Mouse (Mus musculus) heart, embryonic 12.5 days (tissue): ENCODE results near the gene Ppp2r2c. TPM values are rescaled to one million over a fixed set of nuclear protein-coding genes. Genes with fewer than 3 reads are reported as not detected.

ENCODE experiments used
- ATAC-seq: fragments of 200-750 bp; cut with Nextera tagmentation; 2 replicates; pipeline ENCODE4 v1.8.0; 2017; ENCODE audit warnings: moderate TSS enrichment, moderate library complexity; ENCODE audit not compliant: insufficient number of reproducible peaks, low FRiP score
- H3K27ac ChIP-seq: fragments of 300-500 bp; sonication (generic); 2 replicates; pipeline ENCODE4 v1.5.1; 2016; ENCODE audit warnings: mild to moderate bottlenecking, moderate library complexity; ENCODE audit not compliant: poor library complexity, severe bottlenecking
- H3K27me3 ChIP-seq: fragments of 300-500 bp; sonication (generic); replicated peaks from 2 replicates; pipeline ENCODE4 v1.6.1; 2016; ENCODE audit warnings: mild to moderate bottlenecking, moderate library complexity
- H3K36me3 ChIP-seq: fragments of 300-500 bp; sonication (generic); 2 replicates; pipeline ENCODE4 v1.6.1; 2016; ENCODE audit warnings: mild to moderate bottlenecking, moderate library complexity
- H3K4me1 ChIP-seq: fragments of 300-500 bp; sonication (generic); replicated peaks from 2 replicates; pipeline ENCODE4 v1.6.1; 2016; ENCODE audit warnings: mild to moderate bottlenecking
- H3K4me2 ChIP-seq: fragments of 300-500 bp; sonication (generic); 2 replicates; pipeline ENCODE4 v1.6.1; 2016; ENCODE audit warnings: mild to moderate bottlenecking, moderate library complexity
- H3K4me3 ChIP-seq: fragments of 300-500 bp; sonication (generic); 2 replicates; pipeline ENCODE4 v1.5.1; 2016; ENCODE audit warnings: mild to moderate bottlenecking
- H3K9ac ChIP-seq: fragments of 300-500 bp; sonication (generic); 2 replicates; pipeline ENCODE4 v1.6.1; 2016; ENCODE audit warnings: mild to moderate bottlenecking, moderate library complexity
- H3K9me3 ChIP-seq: fragments of 300-500 bp; sonication (generic); replicated peaks from 2 replicates; pipeline ENCODE4 v1.6.1; 2016; ENCODE audit warnings: mild to moderate bottlenecking, moderate library complexity
- WGBS: fragments of 180-500 bp; shearing (Covaris S2); methylation state at CpG from one replicate; pipeline ENCODE4 v1.1.7; 2016; 5-methylcytosine and 5-hydroxymethylcytosine counted together
- polyA plus RNA-seq: library from polyadenylated mRNA; unstranded; fragments of >200 nt; fragmentation: Nextera tagmentation; extraction: Ambion mirVana; gene quantifications from 2 replicates; pipeline ENCODE4 v1.2.1, GENCODE M21; 2016

Gene Ppp2r2c
- polyA plus RNA-seq, 1 experiment from 2014 or later, result 0.14 TPM

DNA sequence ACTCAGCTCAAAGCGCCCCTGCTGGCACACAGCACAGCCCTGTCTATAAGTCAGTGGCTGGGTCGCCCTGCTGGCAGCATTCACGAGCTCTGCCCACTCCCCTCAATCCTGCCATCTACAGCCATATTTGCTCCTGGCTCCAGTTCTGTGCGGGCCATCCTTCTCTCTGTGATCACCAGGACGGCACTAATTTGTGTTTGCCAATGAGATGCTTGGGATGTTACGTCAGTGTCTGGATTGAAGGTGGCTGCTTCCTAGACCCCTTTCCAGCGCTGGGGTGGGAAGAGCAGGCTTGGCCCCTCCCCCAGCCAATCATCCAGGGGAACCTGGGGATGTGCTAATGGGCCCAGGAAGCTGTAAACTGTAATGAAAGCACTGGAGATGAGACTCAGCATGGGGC lies 42.7 kb downstream of the Ppp2r2c start:
- Histone ChIP-seq H3K27me3 (peaks cover 53% of the 10 kb centered on the region), H3K4me2 (no peak overlapping the region), H3K9ac (no peak overlapping the region), H3K36me3 (no peaks in the 10 kb centered on the region), H3K27ac (no peak overlapping the region), H3K4me1 (no peaks in the 10 kb centered on the region), H3K9me3 (no peaks in the 10 kb centered on the region), H3K4me3 (no peak overlapping the region)
- no peak for ATAC-seq
- 22% methylated on average over 7 of the region's 7 CpGs for WGBS

DNA sequence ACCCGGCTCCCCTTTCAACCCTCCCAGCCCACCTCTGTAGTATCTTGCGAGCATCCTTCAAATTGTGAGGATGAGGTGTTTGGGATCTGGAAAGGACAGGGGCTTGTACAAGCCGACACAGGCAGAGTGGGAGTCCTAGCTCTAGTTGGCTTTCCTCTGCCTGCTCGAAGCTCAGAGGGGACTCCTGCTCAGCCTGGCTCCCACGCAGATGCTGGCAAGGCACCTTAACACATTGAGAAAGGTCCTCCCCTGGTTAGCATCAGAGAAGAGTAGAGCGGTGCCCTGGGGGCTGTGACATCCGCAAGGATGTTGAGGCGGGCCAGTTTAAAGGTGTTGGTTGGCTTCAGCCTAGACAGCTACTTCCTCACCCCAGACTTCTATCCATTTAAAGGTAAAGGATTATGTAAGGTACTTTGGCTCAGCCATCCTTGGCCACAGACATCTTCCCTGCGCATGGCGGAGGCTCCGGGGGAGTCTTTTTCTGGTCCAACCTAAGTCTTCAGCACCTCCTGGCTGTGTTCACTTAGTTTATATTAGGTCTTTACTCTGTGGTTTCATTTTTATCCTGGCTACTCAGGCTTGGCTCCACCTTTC lies 43.5 kb downstream of the Ppp2r2c start:
- H3K4me3 ChIP-seq, result no peak overlapping the region
- H3K4me1 ChIP-seq, result no peaks in the 10 kb centered on the region
- ATAC-seq, result no peak
- no peaks in the 10 kb centered on the region for H3K36me3 ChIP-seq
- peaks cover 53% of the 10 kb centered on the region for H3K27me3 ChIP-seq
- H3K9me3 ChIP-seq, result no peaks in the 10 kb centered on the region
- no peak overlapping the region for H3K27ac ChIP-seq
- WGBS, result 50% methylated on average over 11 of the region's 11 CpGs
- H3K9ac ChIP-seq, result no peak overlapping the region
- H3K4me2 ChIP-seq, result no peak overlapping the region

DNA sequence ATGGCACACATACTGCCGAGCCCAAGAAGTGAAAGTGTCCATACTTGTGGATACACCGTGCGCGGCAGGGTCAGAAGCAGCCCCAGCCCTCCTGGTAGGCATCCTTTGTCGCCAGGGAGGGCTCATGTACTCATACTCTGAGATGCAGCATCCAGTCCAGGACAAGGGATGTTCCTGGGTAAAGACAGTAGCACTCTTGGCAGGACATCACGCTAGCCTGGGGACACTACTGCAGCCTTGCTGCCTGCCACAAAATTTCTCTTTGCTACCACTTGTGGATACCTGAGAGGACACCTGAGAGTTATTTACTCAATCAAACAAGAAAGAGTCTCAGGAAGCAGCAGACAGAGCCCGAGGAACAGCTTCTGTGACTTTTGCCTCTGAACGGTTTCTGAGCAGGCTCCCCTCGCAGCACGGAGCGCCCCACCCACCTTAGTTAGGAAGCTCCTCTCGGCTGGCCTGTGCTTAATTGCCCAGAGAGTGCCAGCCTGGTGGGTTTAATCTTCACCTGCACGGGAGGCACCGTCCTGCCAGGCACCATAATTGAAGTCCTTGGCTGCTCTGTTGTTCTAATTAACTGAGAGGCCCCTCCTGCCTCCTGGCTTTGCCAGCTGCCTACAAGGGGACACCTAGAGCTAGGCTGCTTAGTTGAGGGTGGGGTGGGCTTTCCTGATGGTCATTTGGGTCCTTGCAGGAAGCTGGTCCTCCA lies 44.4 kb downstream of the Ppp2r2c start:
- Histone ChIP-seq H3K9me3 (no peaks in the 10 kb centered on the region), H3K4me3 (no peak overlapping the region), H3K4me2 (no peak overlapping the region), H3K4me1 (no peaks in the 10 kb centered on the region), H3K36me3 (no peaks in the 10 kb centered on the region), H3K27ac (no peak overlapping the region), H3K27me3 (peaks cover 47% of the 10 kb centered on the region), H3K9ac (no peak overlapping the region)
- 53% methylated on average over 14 of the region's 14 CpGs for WGBS
- ATAC-seq, result no peak

DNA sequence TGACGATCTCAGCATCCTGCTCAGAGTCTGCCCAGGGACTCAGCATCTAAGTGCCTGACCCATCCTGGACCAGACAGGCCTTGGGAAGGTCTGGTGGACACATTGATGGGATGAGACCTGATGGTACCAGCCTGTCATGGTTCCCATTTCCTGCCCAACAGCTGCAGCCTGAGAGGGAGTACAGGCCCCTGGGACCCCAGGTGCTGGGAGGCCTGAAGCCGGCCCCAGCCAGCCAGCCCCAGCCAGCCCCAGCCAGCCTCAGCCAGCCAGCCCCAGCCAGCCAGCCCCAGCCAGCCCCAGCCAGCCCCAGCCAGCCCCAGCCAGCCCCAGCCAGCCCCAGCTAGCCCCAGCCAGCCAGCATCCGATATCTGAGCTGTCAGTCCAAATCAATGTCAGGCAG lies 46.9 kb downstream of the Ppp2r2c start:
- WGBS, result 48% methylated on average over 3 of the region's 3 CpGs
- no peaks in the 10 kb centered on the region for H3K9me3 ChIP-seq
- H3K4me3 ChIP-seq, result no peak overlapping the region
- no peak overlapping the region for H3K4me2 ChIP-seq
- peaks cover 32% of the 10 kb centered on the region for H3K27me3 ChIP-seq
- no peak overlapping the region for H3K9ac ChIP-seq
- no peak for ATAC-seq
- H3K27ac ChIP-seq, result no peak overlapping the region
- no peaks in the 10 kb centered on the region for H3K4me1 ChIP-seq
- H3K36me3 ChIP-seq, result no peaks in the 10 kb centered on the region

DNA sequence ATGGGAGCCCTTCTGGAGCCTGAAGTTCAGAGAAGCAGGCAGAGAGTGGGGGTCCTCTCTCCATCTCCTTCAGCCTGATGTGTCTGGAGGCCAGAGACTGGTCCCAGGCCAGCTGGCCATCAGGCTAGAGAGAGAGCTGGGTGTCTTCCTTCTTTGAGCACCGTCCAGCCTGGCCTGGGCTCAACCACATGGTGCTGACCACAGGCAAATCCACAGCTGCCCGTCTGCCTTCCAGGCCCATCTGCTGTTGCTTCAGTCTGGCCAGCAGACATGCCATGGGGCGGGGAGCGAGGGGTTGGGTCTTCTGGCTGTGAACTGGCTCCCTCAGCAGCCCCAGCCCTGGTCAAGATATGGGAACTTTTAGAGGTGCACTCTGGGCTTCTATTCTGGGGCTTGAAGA lies 48.3 kb downstream of the Ppp2r2c start:
- Histone ChIP-seq H3K27ac (no peak overlapping the region), H3K9me3 (no peaks in the 10 kb centered on the region), H3K4me3 (no peak overlapping the region), H3K36me3 (no peaks in the 10 kb centered on the region), H3K4me1 (no peaks in the 10 kb centered on the region), H3K9ac (no peak overlapping the region), H3K27me3 (peaks cover 22% of the 10 kb centered on the region), H3K4me2 (no peak overlapping the region)
- 79% methylated on average over 4 of the region's 4 CpGs for WGBS
- ATAC-seq, result no peak

DNA sequence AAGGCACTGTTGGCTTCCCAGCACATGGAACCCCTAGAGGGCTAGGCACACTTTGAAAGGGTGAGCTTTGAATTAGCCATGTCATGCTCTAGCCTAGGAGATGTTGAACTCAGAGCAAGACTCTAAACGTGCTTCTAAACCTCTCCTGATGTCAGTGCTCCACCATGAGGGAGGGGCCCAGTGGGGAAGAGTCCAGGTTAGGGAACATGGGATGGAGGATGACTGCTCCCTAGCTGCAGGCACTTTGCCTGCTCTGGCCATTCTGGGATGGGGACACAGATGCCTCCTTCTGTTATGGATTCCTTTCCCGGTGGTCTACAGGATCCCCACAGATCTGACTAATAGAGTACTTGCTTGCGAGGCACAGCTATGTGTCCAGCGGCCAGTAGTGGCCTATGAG lies 48.9 kb downstream of the Ppp2r2c start:
- H3K4me1 ChIP-seq, result no peaks in the 10 kb centered on the region
- H3K9ac ChIP-seq, result no peak overlapping the region
- H3K36me3 ChIP-seq, result no peaks in the 10 kb centered on the region
- no peak overlapping the region for H3K4me2 ChIP-seq
- H3K4me3 ChIP-seq, result no peak overlapping the region
- no peak overlapping the region for H3K27ac ChIP-seq
- 77% methylated on average over 4 of the region's 4 CpGs for WGBS
- no peak for ATAC-seq
- no peaks in the 10 kb centered on the region for H3K9me3 ChIP-seq
- peaks cover 15% of the 10 kb centered on the region for H3K27me3 ChIP-seq

DNA sequence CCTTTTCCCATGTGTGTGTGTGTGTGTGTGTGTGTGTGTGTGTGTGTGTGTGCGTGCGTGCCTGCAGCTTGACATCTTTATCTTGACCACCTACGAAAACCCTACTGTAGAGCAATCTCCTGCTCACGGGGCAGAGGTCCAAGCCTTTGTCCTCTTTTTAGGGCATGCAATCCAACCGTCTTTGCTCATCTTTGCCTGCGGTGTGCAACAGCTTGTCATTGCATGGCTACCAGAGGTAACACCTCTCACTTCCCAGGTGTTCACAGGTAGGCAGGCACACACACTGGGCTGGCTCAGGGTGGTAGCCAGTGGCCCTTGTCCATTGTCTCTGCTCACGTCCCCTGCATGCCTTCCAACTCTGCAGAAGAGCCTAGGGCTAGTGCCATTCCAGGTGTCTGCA lies 49.7 kb downstream of the Ppp2r2c start:
- H3K4me3 ChIP-seq, result no peak overlapping the region
- no peaks in the 10 kb centered on the region for H3K36me3 ChIP-seq
- 71% methylated on average over 7 of the region's 7 CpGs for WGBS

DNA sequence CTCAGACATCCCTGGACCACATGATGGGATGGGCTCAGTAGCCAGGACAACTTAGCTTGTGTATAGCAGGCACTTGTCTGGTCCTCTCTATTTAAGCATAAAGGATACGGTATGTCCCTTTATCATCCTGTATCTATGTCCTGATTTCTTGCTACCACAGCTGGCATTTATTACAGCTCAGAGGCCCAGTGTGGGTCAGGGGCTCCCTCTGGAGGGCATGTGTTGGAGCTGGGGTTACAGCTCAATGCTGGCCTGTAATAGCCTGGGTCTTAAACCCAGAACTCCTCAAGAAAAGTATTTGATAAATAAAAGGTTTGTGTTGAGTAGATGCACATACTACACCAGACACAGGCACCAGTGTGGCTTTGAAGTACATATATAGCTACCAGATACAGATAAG lies 51.8 kb downstream of the Ppp2r2c start:
- H3K9me3 ChIP-seq, result no peaks in the 10 kb centered on the region
- H3K36me3 ChIP-seq, result no peaks in the 10 kb centered on the region
- H3K4me2 ChIP-seq, result no peak overlapping the region
- H3K4me3 ChIP-seq, result no peak overlapping the region
- no peak for ATAC-seq
- H3K9ac ChIP-seq, result no peak overlapping the region
- H3K27me3 ChIP-seq, result no peaks in the 10 kb centered on the region
- H3K4me1 ChIP-seq, result peaks cover 27% of the 10 kb centered on the region
- WGBS, result 35% methylated on average over 1 of the region's 1 CpGs
- no peak overlapping the region for H3K27ac ChIP-seq

More for the DNA sequence above, 49.7 kb downstream of the Ppp2r2c start:
- Histone ChIP-seq H3K9me3 (no peaks in the 10 kb centered on the region), H3K4me2 (no peak overlapping the region), H3K9ac (no peak overlapping the region), H3K27ac (no peak overlapping the region), H3K27me3 (peaks cover 7% of the 10 kb centered on the region; the same call in 1 of the 2 replicates), H3K4me1 (peaks cover 8% of the 10 kb centered on the region)
- ATAC-seq, result no peak

DNA sequence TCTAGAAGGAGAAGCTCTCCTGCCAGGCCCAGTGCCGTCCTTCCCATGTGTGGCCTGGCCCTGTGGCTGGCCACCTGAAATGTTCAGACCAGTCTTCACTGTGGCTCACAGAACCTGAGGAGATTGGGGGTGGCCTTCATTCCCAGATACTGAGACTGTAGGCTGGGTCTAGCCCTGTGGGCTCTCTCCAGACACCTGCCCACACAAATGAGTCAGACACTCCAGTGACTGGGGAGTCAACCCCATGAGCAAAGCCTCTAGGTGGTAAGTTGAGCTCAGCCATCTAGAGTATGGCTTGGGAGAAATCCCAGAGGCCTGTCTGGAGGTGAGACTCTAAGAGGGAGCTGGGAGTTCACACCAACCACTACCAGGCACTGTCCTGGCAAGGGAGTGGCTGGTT lies 53.6 kb downstream of the Ppp2r2c start:
- no peak overlapping the region for H3K9ac ChIP-seq

DNA sequence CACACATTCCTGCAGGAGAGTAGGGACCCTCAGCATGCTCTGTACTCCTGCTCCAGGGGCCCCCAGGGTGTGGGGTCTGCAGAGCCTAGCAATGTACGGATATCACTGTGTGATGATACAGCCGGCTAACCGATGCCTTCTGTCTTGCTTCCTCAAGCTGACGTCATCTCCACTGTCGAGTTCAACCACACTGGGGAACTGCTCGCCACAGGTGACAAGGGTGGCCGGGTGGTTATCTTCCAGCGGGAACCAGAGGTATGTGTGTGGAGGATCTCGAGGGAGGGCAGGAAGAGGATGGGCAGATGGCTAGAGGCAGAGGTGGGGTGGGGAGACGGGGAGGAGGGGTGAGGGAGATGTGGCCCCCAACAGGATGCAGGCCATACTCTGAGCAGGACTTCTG lies 54.5 kb downstream of the Ppp2r2c start:
- no peak for ATAC-seq
- 56% methylated on average over 10 of the region's 10 CpGs for WGBS
- no peak overlapping the region for H3K4me3 ChIP-seq
- H3K4me1 ChIP-seq, result peaks cover 27% of the 10 kb centered on the region
- H3K9ac ChIP-seq, result no peak overlapping the region
- no peaks in the 10 kb centered on the region for H3K27me3 ChIP-seq
- H3K36me3 ChIP-seq, result no peaks in the 10 kb centered on the region
- no peaks in the 10 kb centered on the region for H3K9me3 ChIP-seq
- H3K4me2 ChIP-seq, result no peak overlapping the region
- H3K27ac ChIP-seq, result 0 out of 2 replicates have a peak overlapping the region, but pooled peaks have one; percentile 63

More for the DNA sequence above, 53.6 kb downstream of the Ppp2r2c start:
- no peak overlapping the region for H3K27ac ChIP-seq
- peaks cover 27% of the 10 kb centered on the region for H3K4me1 ChIP-seq
- H3K4me2 ChIP-seq, result no peak overlapping the region
- H3K4me3 ChIP-seq, result no peak overlapping the region
- ATAC-seq, result no peak
- no peaks in the 10 kb centered on the region for H3K9me3 ChIP-seq
- no peaks in the 10 kb centered on the region for H3K27me3 ChIP-seq
- 79% methylated on average over 1 of the region's 1 CpGs for WGBS
- H3K36me3 ChIP-seq, result no peaks in the 10 kb centered on the region

DNA sequence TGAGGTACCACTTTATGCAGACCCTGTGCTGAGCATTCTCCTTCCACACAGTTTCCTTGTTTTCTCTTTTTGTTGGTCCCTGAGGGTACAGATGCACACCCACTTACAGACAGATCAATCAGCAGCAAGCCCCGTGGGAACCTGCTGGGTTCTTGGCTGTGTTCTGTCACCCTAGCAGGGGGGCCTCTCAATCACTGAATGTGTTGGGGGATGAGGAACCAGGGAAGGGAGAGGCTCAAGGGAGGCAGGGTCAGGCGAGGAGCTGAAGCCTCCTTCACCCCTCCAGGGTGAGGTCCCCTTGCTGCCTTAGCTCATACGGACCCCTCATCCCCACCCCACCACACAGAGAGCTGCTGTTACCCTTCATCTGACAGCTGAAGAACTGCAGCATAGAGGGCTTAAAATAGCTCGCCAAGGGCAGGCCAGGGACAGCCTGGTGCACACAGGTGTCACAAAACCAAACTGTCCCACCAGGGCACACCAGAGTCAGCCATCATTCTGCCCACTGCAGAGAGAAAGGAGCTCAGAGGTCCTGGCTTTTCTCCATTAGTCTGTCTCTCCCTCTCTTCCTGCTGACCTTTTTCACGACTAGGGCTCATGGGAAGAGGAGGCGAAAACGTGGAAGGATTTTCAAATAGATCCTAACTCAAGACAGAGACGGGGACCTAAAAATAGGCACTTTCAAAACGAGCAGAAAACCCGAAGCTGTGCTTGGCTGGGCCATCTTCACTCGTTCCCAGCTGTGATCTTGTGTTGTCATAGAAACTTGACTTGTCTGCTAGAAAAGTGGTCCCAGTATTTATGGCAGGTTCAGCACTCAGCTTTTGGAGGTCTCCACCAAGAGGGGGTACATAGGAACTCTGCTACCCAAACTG lies 55.8 kb downstream of the Ppp2r2c start:
- H3K9me3 ChIP-seq, result no peaks in the 10 kb centered on the region; the same call in 1 of the 2 replicates
- no peak overlapping the region for H3K9ac ChIP-seq
- no peak overlapping the region for H3K4me3 ChIP-seq
- H3K4me1 ChIP-seq, result peaks cover 27% of the 10 kb centered on the region
- 25% methylated on average over 11 of the region's 11 CpGs for WGBS
- peak overlapping the region; percentile 22 for H3K4me2 ChIP-seq
- peak overlapping the region; percentile 63 for H3K27ac ChIP-seq
- H3K36me3 ChIP-seq, result no peaks in the 10 kb centered on the region
- no peaks in the 10 kb centered on the region for H3K27me3 ChIP-seq
- ATAC-seq, result peak; percentile 43; the same call in 1 of the 2 replicates
